Mouse (Mus musculus): Measurements from ENCODE around the gene Pck1.
A peak's percentile ranks its signal among the peaks of the same experiment; 100 is the strongest.

The Pck1 gene

GRCm38 (mm10) chr2:173148001-173148400 lies 4.8 kb upstream of the Pck1 start:
- no peak for DNase-seq (ENCODE audit: low read depth, low spot score)

DNA sequence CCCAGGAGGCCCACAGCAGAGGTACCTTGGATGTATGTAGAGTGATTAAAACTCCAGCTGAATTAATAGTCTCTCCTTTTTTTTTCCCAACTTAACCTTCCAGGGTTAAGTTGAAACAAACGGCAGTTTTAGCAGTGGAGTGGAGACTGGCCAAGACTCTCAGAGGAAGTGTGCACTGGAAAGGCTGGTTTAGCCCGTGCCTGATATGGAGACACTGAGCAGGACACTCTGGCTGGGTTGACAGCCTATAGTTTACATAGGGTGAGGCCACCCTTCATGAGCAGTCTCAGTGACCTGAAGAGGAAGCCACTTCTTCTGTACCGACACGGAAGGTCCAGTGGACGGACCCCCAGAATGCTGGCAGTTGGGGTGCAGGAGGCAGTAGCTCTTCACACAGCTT lies 1.5 kb upstream of the Pck1 start:
- no peak for DNase-seq (ENCODE audit: low read depth, low spot score)

DNA sequence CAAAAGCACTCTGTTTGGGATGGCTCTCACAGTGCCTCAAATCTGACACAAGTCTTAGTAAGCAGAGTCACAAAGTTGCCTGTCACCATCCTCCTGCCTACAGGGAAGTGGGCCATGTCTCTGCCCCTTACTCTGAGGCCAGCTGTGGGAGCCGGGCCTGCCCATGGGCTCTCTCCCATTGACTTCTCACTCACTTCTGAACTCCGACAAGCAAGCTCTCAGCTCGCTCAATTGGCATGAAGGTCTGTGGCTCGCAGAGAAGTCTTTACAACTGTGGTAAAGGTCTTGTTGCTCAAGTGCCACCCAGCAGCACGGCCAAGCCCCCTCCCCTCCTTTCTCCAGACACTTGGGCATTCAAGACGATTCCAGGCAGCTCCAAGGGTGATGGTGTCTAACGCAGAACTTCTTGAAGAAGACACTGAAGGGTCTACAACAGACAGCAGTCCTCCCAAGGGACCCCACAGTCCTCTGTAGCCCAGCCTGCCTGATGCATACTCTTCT lies 1.0 kb upstream of the Pck1 start:
- DNase-seq (ENCODE audit: low read depth, low spot score) = no peak

GRCm38 (mm10) chr2:173153266-173153665 lies 418 bp downstream of the Pck1 start:
- DNase-seq (ENCODE audit: low read depth, low spot score) = no peak

GRCm38 (mm10) chr2:173154513-173154912 lies 1.7 kb downstream of the Pck1 start:
- DNase-seq (ENCODE audit: low read depth, low spot score) = no peak

GRCm38 (mm10) chr2:173154962-173155361 lies 2.1 kb downstream of the Pck1 start:
- no peak for DNase-seq (ENCODE audit: low read depth, low spot score)

- no peak for DNase-seq (ENCODE audit: low read depth, low spot score)
Observed at GRCm38 (mm10) chr2:173155907-173156306, 3.1 kb downstream of the Pck1 start.

DNA sequence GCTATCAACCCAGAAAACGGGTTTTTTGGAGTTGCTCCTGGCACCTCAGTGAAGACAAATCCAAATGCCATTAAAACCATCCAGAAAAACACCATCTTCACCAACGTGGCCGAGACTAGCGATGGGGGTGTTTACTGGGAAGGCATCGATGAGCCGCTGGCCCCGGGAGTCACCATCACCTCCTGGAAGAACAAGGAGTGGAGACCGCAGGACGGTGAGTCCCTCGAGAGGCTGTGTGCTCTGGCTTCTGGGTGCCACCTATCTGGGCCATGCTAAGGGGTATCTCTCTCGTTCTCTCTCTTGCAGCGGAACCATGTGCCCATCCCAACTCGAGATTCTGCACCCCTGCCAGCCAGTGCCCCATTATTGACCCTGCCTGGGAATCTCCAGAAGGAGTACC lies 4.1 kb downstream of the Pck1 start:
- DNase-seq (ENCODE audit: low read depth, low spot score) = no peak

- no peak for DNase-seq (ENCODE audit: low read depth, low spot score)
Observed at GRCm38 (mm10) chr2:173157376-173157775, 4.5 kb downstream of the Pck1 start.

DNA sequence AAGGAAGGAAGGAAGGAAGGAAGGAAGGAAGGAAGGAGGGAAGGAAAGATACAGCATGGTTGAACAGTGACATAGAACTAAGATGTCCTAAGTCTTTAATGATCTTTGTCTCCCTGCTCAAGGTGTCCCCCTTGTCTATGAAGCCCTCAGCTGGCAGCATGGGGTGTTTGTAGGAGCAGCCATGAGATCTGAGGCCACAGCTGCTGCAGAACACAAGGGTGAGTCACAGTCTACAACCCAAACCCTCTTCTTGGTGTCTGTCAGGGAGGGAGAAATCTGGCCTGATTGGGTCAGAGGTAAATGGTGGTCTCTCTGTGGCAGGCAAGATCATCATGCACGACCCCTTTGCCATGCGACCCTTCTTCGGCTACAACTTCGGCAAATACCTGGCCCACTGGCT lies 5.0 kb downstream of the Pck1 start:
- no peak for DNase-seq (ENCODE audit: low read depth, low spot score)

DNA sequence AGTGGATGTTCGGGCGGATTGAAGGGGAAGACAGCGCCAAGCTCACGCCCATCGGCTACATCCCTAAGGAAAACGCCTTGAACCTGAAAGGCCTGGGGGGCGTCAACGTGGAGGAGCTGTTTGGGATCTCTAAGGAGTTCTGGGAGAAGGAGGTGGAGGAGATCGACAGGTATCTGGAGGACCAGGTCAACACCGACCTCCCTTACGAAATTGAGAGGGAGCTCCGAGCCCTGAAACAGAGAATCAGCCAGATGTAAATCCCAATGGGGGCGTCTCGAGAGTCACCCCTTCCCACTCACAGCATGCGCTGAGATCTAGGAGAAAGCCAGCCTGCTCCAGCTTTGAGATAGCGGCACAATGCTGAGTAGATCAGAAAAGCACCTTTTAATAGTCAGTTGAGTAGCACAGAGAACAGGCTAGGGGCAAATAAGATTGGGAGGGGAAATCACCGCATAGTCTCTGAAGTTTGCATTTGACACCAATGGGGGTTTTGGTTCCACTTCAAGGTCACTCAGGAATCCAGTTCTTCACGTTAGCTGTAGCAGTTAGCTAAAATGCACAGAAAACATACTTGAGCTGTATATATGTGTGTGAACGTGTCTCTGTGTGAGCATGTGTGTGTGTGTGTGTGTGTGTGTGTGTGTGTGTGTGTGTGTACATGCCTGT lies 5.7 kb downstream of the Pck1 start:
- DNase-seq (ENCODE audit: low read depth, low spot score) = no peak

- DNase-seq (ENCODE audit: low read depth, low spot score) = peak; percentile 46
Observed at GRCm38 (mm10) chr2:173159354-173160311, 6.8 kb downstream of the Pck1 start.

DNA sequence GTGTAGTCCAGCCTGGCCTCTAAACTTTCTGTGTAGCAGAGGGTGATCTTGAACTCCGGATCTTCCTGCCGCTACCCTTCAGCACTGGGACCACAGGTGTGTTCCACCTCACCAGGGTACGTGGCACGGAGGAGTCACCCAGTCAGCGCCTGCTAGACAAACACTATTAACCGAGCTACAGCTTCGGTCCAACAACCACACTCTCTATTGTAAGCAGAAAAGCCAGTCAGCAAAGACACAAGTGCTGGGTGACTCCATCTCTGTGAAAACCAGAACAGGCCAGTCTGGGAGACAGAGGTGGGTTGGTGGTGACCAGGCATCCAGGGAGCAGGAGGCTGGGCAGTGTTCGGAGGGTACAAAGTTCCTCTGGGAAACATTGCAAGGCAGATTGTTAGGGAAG lies 10.5 kb downstream of the Pck1 start:
- DNase-seq (ENCODE audit: low read depth, low spot score) = no peak

- no peak for DNase-seq (ENCODE audit: low read depth, low spot score)
Observed at GRCm38 (mm10) chr2:173164358-173164757, 11.5 kb downstream of the Pck1 start.

DNA sequence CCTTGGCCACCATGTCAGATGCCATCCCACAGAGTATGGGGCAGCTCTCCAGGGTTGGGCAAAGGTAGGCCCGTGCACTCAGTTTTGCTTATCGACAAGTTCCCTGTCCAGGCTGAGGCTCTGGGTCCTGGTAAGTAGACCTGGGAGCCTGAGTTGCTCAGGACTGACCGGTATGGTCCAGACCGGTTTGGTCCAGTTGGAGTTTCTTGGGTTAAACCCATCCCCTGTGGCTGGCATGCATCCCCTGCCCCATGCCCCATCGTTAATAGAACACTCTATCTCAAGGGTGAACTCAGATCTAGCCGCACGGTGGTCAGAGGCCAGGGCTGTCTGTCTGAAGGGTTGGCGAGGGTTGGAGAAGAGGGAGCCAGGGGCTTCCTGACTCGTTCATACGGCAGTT lies 12.1 kb downstream of the Pck1 start:
- DNase-seq (ENCODE audit: low read depth, low spot score) = no peak

DNA sequence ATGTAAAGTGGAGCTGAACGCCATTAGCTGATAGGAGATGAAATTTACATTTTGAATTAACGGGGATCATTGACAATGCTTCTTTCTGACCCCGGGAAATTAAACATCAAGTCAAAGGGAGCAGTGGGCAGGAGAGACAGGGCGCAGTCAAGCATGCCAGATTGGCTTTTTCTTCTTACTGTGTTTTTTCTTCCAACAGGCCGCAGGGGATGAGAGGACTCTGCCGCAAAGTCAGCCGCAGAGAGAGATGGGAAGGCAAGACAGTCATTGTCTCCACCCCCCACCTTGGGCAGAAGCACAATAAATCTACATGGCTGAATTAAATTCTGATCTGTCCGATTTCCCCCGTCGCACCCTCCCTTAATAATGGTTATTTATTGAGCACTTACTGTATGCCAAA lies 12.5 kb downstream of the Pck1 start:
- DNase-seq (ENCODE audit: low read depth, low spot score) = no peak

GRCm38 (mm10) chr2:173168411-173168851 lies 15.6 kb downstream of the Pck1 start:
- DNase-seq (ENCODE audit: low read depth, low spot score) = no peak

DNA sequence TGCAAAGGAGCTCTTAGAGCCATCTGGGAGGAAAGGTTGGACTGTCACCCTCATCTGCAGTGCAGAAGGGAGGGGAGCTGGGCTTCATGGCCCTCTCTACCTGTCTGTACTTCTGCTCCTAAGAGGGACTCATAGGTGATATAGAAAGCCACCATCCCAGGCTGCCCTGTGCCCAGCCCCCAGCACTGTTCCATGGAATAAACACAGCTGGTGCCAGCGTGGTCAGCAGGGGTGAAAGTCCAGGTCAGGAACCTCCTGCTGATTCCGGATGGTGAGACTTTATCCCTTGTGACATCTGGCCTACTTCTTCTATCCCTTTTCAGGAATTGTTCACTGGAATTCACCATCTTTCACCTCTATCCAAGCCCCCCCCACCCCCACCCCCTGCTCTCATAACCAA lies 17.2 kb downstream of the Pck1 start:
- no peak for DNase-seq (ENCODE audit: low read depth, low spot score)

GRCm38 (mm10) chr2:173170715-173171114 lies 17.9 kb downstream of the Pck1 start:
- DNase-seq (ENCODE audit: low read depth, low spot score) = no peak

DNA sequence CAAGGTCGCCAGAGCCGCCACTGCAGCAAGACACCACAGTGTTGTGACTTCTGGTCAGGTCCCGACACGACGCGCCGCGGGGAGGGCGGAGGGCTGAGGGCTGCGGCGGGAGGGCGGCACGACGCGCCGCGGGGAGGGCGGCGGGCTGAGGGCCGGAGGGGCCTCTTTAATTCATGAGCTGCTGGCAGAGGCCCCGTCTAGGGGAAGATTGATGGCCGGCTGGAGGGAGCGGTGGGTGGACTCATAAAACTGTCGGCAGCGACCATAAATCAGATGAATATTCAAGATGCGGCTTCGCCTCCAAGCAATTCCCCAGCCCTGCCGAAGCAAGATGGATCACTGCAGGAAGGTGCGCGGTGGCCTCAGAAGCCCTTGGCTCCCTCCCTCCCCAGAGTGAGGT lies 18.6 kb downstream of the Pck1 start:
- DNase-seq (ENCODE audit: low read depth, low spot score) = no peak

DNA sequence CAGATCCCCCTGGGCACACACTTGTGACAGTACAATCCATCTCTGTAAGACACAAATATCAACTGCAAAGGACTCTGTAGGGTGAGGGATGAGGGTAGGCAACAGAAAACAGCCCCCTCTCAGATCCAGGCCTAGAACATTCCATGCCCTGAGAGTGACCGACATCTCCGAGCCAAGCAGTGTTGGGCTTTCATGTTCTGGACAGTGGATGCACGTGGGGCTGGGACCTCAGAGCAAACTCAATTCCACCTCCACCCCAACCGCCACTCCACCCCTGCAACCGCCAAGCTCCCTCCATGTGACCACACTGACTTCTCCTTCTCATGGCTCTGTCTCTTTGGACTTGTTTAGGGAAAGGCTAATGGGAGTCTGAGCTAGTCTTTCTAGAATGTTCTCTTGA lies 19.1 kb downstream of the Pck1 start:
- no peak for DNase-seq (ENCODE audit: low read depth, low spot score)

DNA sequence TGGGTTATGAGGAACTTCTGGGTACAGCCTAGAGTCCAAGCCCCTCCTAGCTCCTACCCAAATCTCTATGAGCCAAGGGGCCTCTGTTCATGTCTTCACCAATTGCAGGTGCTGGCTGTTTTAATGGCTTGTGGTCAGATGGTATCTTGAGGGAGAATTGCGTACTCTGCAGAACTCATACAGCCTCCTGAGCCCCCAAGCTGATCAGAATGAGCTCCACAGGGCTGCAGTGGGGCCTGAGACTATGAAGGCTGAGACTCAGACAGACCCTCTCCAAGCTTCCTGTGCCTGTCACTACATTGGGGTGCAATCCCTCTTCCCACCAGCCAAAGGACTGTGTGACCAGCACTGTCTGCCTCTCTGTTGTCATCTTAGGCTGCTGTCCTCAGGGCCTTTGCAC lies 19.5 kb downstream of the Pck1 start:
- no peak for DNase-seq (ENCODE audit: low read depth, low spot score)

GRCm38 (mm10) chr2:173173008-173173407 lies 20.2 kb downstream of the Pck1 start:
- DNase-seq (ENCODE audit: low read depth, low spot score) = no peak

All from skeletal muscle tissue, adult 2 months (tissue).